Mouse (Mus musculus): Measurements from ENCODE around the gene Usp49.

The Usp49 gene

DNA sequence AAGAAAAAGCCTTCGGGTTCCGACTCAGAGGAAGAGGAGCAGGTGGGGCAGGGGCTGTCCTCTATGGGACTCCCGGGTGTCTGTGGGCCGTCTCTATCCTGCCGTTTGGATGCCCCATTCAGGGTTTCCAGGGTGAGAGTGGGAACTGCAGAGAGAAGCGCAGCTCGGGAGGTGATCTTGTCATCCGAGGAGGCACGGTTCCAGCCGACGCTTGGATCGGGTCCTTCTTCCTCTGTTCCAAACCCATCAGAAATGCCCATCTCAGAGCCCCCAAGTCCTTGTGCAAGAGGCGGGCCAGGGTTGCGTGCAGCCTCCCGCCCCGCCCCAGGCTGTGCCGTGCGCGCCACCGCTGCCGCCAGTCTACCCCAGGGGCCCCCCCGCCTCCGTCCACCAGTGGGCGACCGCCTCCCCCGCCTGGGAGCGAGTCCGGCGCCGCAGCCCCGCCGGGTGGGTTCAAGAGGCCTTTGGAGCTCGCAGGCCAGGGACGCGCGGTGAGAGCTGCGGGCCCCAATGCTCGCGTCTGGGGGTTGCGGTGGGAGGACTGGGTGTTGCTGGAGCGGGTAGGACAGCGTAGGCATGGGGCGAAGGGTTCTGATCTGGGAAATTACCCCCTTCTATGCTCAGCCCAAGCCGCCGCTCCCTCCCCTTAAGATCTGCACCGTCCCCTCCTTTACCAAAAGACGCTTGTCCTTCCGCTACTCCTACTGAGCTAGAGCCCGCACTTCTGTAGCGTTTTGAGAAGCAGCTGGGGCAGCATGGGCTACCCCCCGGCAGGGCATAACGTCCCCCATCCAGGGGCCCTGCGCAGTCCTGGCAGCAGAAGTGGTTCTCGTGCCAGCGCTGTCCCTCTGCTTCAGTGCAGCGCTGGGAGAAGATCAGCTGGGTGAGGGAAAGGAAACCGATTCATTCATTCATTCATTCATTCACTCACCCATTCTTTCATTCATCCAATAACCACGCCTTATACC is 58.4 kb downstream of the Usp49 start, which contains the start of gene Frs3:
Gene Frs3 (plus strand): TSS at position 423 of the 968 bp plus-strand sequence.
- ATAC-seq (ENCODE audit: insufficient number of reproducible peaks, low FRiP score, low TSS enrichment) = peak; percentile 31; the same call in 1 of the 2 replicates

- no peak for ATAC-seq (ENCODE audit: insufficient number of reproducible peaks, low FRiP score, low TSS enrichment)
These were observed 59.4 kb downstream of the Usp49 start for GRCm38 (mm10) chr17:47689894-47690293.

DNA sequence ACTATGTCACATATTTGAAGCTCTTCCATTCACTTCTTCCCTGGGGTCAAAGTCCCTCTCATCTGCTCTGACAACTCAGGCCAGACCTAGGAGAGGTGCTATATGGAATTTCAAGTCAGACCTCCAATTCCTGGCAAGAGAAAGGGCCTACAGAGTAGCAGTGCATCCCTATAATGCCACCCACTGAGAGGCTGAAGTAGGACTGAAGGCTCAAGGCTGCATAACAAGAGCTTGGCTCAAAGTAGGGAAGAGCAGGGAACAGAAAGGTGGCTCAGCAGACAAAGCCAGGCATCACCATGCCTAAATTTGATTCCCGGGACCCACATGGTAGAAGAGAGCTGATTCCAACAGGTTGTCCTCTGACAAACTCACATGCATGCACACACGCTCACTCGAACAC is 61.2 kb downstream of the Usp49 start:
- no peak for ATAC-seq (ENCODE audit: insufficient number of reproducible peaks, low FRiP score, low TSS enrichment)

DNA sequence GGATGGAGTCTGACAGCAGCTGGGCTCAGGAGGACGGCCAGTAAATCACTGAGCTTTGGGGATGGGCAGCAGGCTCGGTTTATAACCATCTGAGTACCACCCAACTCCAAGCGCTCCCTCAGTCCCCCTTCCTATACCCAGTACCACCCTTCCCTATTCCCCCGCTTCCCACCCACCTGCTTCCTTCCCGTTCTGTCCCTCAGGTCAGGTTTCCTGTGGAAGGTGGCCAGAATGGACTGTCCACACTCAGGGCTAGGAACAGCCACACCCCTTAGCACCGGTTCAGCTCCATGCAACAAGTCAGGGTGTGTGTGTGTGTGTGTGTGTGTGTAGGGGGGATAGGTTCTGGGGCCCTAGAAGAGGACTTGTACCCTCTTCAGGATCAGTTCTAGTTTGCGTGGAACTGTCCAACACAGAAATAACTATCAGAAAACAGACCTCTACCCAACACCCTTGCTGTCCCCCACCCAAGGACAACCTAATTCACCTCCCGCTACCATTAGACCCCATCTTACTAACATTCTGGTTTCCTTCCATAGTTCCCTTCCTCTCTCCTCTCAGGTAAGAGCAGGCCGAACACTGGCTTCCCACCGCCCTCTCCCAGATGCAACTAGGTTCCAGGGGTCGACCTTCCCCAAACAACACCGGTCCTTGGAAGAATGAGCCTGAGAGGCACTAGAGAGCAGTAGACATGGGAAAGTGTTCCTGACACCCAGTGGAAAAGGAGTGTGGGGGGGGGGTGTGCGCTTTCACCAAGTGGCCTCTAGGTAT is 63.4 kb downstream of the Usp49 start:
- no peak for ATAC-seq (ENCODE audit: insufficient number of reproducible peaks, low FRiP score, low TSS enrichment)

DNA sequence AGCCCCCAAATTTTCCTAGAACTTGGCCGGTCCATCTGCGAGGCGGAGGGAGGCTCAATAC is 63.8 kb downstream of the Usp49 start, which contains the start of gene Gm21981:
Gene Gm21981 (minus strand): TSS at position 14 of the 61 bp plus-strand sequence.
- no peak for ATAC-seq (ENCODE audit: insufficient number of reproducible peaks, low FRiP score, low TSS enrichment)

DNA sequence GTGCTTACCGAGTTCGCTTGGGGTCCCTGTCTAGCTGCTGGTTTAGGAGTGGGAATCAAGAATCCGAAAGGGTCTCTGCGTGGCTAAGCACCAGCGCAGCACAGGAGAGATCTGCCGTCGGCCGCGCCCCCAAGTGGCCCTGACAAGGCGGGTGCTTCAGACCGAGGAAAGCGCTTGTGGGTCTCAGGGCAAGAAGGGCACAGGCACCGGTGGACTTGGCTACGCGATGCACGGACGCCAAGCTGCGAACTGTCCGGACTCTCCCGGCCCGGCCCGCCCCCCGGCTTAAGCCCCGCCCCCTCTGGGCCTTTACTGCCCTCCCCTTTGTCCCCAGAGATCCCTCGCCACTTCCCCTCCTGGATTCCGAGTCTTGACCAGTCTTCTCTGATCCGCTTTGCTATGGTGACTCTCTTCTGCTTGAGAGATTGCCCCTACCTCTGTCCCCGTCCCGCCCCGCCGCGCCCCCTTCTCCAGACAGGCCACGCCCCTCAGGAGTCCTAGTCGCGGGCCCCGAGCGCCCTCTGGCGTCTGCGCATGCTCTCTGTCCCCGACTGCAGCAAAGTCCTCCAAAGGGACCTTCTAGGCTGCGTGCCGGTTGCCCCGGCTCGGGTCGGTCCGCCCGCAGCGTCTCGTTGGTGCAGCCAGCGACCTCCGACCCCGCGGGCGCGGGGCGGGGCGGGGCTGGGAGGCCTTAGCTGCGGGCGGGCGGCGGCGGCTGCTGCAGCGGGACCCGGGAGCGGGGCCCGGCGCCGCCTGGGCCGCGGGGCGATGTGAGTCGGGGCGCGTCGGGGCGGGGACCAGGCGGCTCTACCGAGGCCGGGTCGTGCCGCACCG is 64.2 kb downstream of the Usp49 start, which contains the start of gene Prickle4:
Gene Prickle4 (minus strand): TSS at position 234 of the 834 bp plus-strand sequence.
- ATAC-seq (ENCODE audit: insufficient number of reproducible peaks, low FRiP score, low TSS enrichment) = peak; percentile 87

- no peak; the same call in 1 of the 2 replicates for ATAC-seq (ENCODE audit: insufficient number of reproducible peaks, low FRiP score, low TSS enrichment)
These were observed 64.8 kb downstream of the Usp49 start for GRCm38 (mm10) chr17:47695337-47695710.

DNA sequence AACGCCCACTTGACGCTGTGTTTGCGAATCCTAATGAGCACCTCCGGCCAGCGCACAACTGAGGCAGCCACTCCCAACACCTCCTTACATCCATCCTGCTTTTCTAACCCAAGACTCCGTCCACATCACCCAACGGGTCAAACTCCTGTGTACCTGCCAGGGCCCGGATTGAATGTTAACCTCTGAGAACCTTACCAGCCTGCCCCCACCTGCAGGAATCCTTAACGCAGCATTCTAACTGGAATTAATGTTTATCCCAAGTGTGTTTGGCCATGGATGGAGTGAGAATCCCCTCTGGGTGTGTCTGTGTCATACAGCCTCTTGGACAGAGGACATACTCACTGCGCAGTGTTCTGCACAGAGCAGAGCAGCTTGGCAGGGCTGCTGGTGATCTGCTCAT is 67.7 kb downstream of the Usp49 start:
- ATAC-seq (ENCODE audit: insufficient number of reproducible peaks, low FRiP score, low TSS enrichment) = no peak

DNA sequence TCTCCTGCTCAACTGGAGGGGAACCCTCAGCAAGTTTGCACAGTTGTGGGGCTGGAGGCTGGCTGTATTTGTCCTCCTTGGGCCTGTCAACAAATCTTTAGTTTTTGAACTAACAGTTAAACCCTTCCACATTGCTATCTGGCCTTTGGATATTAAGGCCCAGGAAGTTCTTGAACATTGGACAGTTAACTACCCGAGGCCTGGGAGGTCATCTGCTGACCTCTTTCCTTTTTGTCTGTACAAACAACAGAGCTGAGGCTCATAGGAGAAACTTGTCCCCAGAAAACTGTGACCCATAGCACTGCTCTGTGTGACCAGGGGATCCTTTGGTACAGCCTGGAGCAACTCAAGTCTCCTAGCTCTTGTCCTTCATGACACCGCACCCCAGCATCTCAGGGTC is 68.6 kb downstream of the Usp49 start:
- no peak for ATAC-seq (ENCODE audit: insufficient number of reproducible peaks, low FRiP score, low TSS enrichment)

GRCm38 (mm10) chr17:47701793-47702192 is 71.3 kb downstream of the Usp49 start:
- ATAC-seq (ENCODE audit: insufficient number of reproducible peaks, low FRiP score, low TSS enrichment) = no peak

DNA sequence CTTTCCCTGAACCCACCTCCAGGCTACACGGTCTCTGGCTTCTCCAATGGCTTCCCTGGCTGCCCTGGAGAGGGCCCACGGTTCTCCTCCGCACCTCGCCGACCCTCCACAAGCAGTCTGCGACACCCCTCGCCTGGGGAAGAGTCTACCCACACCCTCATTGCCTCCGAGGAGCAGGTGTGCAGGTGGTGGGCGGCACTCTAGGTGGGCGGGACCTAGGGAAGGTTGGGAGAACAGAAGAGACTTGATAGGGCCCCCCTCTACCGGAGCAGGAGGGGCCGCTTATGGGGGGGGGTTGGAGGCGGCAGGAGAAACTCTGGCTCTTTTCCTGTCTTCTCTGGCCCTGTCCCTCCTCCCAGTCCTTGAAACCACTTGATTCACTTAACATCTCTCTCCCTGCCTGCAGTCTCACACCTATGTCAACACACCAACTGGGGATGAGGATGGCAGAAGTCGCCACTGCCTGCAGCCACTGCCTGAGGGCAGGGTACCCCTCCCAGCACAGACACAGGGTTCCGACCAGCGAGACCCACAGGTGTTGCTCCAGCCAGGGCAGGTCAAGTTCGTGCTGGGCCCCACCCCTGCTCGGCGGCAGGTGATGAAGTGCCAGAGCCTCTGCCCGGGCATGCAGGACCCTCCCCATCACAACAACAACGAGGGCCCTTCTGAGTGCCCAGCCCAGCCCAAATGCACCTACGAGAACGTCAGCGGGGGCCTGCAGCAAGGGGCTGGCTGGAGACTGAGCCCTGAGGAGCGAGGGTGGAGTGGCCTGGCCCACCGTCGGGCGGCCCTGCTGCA is 72.3 kb downstream of the Usp49 start:
- ATAC-seq (ENCODE audit: insufficient number of reproducible peaks, low FRiP score, low TSS enrichment) = no peak

DNA sequence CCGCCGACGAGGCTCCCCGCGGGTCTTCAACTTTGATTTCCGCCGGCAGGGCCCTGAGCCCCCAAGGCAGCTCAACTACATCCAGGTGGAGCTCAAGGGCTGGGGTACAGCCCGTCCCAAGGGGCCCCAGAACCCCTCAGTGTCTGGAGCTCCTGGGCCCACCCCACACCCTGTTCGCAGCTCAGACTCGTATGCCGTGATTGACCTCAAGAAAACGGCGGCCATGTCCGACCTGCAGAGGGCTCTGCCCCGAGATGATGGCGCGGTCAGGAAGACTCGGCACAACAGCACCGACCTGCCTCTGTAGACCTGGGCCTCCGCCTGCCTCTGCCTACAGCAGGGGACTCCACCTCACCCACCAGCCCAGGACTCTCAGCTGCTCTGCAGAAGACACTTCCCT is 73.1 kb downstream of the Usp49 start:
- no peak for ATAC-seq (ENCODE audit: insufficient number of reproducible peaks, low FRiP score, low TSS enrichment)

DNA sequence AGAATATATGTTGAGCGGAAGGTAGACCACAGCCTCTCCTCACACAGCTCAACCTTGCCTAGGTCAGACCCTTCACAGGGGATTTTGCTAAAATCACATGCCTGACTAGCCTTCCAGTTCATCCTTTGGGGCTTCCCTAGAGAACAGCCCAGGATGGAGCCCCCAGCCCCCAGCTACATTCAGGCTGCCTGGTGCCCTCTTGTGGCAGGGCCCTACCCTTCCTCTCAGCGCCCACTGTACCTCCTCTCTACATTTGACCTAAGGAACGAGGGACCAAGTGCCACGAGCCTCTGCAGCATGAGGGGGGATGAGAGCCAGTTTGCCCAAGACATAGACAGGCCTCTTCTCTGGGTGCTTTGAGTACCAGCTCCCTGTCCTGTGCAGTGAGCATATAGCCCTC is 74.2 kb downstream of the Usp49 start:
- no peak for ATAC-seq (ENCODE audit: insufficient number of reproducible peaks, low FRiP score, low TSS enrichment)

GRCm38 (mm10) chr17:47706196-47706595 is 75.7 kb downstream of the Usp49 start:
- no peak for ATAC-seq (ENCODE audit: insufficient number of reproducible peaks, low FRiP score, low TSS enrichment)

- ATAC-seq (ENCODE audit: insufficient number of reproducible peaks, low FRiP score, low TSS enrichment) = no peak
These were observed 77.5 kb downstream of the Usp49 start for GRCm38 (mm10) chr17:47707961-47708360.

DNA sequence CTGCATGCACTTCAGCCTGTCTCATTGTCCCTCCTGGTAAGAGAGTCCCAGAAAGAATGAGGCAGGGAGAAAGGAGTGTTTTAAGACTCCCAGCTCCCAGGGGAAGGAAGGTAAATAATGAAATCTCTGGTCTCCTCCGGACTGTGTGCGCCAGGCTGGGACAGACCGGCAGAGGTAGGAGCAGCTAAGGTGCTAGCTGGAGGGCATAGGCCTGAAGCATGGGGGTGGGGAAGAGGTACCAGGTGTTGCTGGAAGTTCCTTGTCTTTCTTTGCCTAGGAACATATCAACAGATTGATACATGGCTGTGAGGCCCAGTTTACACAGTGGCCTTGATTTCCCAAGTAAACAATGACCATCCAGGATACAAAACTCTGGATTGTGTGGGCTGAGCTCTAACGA is 78.5 kb downstream of the Usp49 start:
- no peak for ATAC-seq (ENCODE audit: insufficient number of reproducible peaks, low FRiP score, low TSS enrichment)

DNA sequence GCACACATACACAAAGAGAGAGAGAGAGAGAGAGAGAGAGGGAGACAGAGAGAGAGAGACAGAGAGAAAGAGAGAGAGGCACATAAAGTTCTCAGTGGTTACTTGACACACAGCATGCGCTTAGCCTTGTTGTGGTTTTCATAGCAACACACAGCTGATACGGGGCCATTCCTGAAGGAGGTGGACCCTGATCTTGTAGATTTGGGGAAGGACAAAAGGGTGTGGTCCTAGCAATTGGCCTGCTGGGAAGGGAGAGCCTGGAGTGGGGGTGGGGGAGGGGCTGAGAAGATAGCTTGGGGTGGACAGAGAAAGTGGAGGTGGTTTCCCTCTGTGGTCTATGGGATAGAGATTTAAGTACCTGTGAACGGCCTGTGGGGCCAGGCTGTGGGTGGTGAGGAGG is 79.5 kb downstream of the Usp49 start:
- no peak for ATAC-seq (ENCODE audit: insufficient number of reproducible peaks, low FRiP score, low TSS enrichment)

DNA sequence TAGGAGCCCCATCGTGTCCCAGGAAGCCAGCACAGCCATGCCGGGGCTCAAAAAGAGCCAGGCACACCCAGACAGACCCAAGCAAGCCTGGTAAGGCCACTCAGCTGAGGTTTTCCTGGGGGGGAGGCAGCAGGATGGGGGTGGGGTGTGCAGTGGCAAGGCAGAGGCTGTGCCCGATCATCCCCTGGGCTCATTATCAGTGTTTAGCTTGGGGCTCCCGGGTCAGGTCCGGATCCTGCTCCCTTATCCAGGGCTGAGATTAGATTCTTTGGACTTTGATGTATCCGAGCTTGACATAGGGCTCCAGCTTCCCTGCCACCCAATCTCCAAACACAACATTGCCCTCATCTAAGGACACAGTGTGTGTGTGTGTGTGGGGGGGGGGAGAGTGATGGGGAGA is 81.4 kb downstream of the Usp49 start:
- no peak for ATAC-seq (ENCODE audit: insufficient number of reproducible peaks, low FRiP score, low TSS enrichment)

- no peak for ATAC-seq (ENCODE audit: insufficient number of reproducible peaks, low FRiP score, low TSS enrichment)
These were observed 82.5 kb downstream of the Usp49 start for GRCm38 (mm10) chr17:47712889-47713571.

DNA sequence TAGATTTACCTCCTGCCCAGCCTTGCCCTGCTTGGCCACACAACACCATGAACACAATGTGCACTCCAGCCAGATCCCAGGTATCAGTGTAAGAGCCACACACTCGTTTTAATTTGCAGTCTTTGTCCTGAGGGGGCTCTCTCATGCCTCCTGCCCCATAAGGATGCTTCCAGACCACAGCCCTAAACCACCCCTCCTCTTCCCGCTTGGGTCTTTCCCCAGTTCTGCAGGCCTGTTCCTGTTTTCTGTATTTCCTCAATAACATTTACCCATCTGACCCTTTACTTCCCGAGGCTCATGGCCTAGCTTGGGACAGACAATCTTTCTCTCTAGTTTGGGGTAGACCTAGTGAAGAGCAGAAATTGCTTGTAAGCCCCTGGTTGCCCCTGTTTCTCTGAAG is 84.5 kb downstream of the Usp49 start:
- ATAC-seq (ENCODE audit: insufficient number of reproducible peaks, low FRiP score, low TSS enrichment) = no peak

Measured in cerebellum, adult (tissue).